Mouse (Mus musculus): ENCODE measurements at regions not wholly inside any gene's neighbourhood (a gene's known extent, or its start where the extent isn't known, plus 50 kb on each side); places are given as distances from the start of the nearest gene placed in this dataset.

DNA sequence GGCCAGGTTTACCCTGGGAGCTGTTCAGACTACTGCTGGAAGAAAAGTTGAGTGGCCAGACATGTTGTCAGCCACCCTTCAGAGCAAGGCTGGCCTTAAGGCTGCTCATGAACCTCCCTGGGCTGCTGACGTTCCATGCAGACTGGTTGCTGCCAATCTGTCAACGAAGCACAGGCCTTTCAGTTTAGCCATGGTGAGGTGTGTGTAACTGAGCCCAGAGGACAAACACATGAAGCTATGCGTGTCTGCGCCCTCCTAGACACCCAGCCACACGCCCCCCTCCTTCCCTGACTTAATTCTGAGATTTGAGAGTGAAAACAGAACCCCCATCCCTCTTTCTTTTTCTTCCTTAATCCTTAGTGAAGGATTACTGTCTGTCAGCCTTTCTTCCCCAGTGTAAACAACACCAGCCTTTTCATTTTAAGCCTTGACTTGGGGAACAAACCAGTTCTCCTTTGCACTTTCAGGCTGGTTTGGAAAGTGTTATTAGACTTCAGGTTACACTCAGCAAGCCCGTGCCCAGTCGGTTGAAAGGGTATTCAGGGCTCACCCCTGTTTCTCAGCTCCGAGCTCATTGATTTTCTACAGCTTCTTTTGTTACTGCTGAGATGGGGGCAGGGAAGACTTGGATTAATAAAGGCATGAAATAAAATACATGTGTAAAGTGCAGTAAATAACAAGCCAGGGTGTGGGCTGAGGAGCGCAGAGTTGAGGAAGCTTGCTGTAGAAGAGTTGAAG is 379.4 kb downstream of the Dmrt2 start:
- DNase-seq (ENCODE audit: low spot score): no peak

GRCm38 (mm10) chr19:26059668-26060067 is 387.5 kb downstream of the Dmrt2 start:
- DNase-seq (ENCODE audit: low spot score): no peak

- DNase-seq (ENCODE audit: low spot score): no peak
Observed at GRCm38 (mm10) chr19:26068553-26068952, 396.3 kb downstream of the Dmrt2 start.

- DNase-seq (ENCODE audit: low spot score): no peak
Observed at GRCm38 (mm10) chr19:26069908-26070307, 397.7 kb downstream of the Dmrt2 start.

DNA sequence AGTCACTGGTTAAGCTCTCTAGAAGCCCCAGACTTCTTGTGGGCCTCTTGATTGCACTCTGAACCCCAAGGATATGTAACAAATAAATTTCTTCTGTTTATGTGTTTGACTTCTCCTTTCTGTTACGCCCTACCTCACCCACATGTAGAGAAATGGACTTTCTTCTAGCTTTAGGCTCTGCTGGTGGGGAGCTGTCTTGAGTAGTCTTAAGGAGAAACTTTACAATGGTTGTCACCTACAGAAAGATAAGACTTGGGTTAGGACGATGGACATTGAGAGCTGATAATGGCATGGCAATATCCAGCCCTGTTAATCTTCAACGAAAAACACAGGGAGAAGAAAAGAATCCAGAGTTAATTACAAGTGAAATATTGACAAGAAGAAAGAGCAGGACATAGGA is 416.1 kb downstream of the Dmrt2 start:
- DNase-seq (ENCODE audit: low spot score): no peak

GRCm38 (mm10) chr19:26091386-26091785 is 419.2 kb downstream of the Dmrt2 start:
- DNase-seq (ENCODE audit: low spot score): no peak

DNA sequence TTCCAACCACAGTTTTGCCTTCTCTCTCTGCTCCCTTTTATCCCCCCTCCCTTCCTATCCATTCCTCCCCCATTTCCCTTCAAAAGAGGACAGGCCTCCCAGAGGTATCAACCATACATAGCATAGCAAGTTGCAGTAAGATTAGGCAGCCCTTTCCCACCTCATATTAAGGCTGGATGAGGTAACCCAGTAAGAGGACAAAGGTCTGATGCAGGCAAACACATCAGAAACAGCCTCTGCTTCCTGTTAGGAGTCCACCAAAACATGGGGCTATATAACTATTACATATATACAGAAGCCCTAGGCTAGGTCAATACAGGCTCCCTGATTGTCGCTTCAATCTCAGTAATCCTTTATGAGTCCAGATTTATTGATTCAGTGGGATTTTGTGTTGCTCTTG is 421.6 kb downstream of the Dmrt2 start:
- no peak for DNase-seq (ENCODE audit: low spot score)

DNA sequence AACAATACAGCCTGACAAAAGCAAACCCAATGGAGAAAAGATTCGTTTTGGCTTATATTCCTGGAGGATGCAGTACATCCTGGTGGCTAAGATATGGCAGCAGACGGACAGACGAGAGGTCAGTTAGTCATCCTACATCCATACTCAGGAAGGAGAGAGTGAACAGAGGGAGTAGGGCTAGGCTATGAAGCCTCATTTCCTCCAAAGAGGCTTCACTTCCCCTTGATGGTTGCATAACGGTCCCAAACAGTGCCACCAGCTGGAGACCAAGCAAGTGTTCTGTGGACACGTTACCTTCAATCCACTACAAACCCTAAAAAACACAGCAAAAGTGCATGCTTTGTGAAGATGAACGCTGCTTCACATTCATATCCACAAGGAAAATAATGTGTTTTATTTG is 442.1 kb downstream of the Dmrt2 start:
- DNase-seq (ENCODE audit: low spot score): no peak

GRCm38 (mm10) chr19:26128423-26128822 is 456.2 kb downstream of the Dmrt2 start:
- no peak for DNase-seq (ENCODE audit: low spot score)

DNA sequence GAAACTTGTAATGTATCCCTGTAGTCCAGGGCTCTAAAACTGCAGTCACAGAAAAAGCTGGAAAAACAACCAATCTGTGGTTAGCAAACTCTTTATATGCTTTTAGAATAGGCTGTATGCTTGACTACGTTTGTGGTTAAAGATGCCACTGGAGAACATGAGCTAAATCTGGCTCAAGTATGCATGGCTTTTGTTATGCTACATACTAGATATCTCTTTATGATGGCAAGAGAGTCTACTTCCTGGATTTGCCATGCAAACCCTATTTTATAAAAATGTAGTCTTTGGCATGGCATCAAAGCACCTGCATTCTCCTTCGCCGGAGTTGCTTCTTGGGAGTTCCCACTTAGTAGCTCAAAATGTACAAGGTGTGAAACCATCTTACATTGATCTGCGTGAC is 462.2 kb downstream of the Dmrt2 start:
- DNase-seq (ENCODE audit: low spot score): no peak

GRCm38 (mm10) chr19:26135398-26136104 is 463.3 kb downstream of the Dmrt2 start:
- DNase-seq (ENCODE audit: low spot score): no peak

GRCm38 (mm10) chr19:26140647-26141046 is 464.2 kb upstream of the Smarca2 start:
- DNase-seq (ENCODE audit: low spot score): no peak

- DNase-seq (ENCODE audit: low spot score): no peak
Observed at GRCm38 (mm10) chr19:26143539-26143938, 461.3 kb upstream of the Smarca2 start.

DNA sequence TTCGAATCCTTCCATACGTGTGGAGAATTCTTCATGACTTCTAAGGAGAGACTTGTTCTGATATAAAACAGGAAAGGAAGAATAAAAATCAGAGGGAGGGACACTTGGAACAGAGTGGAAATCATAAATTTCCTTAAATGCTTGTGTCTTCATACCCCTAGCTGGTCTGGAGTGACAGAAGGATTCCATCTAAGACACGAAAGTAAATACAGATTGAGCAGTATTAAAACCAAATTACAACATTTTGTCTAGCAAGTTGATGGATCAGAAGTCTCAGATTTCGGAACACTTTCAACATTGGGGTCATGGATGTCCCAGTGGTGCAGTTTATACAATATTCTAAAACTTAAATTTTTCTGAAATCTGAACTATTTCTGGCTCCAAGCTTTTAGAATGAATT is 453.6 kb upstream of the Smarca2 start:
- no peak for DNase-seq (ENCODE audit: low spot score)

GRCm38 (mm10) chr19:26164993-26165392 is 439.9 kb upstream of the Smarca2 start:
- no peak for DNase-seq (ENCODE audit: low spot score)

DNA sequence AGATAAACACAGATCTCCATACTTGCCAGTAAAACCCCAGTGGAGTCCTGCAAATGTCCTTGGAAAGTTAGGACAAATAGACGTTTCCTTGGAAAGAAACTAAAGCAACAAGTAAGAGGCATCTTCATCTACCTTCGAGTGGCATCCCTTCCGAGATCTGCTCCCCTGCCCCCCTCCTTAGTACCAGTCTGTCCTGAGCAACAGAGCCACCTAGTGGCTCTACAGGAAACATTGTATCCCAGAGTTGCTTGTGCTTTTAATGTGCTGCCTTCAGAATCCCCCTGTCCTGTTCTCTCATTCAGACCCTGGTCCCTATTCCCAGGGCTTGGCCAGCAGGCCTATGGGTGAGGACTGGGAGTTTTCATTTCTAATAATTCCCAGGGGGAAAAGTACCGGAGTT is 423.1 kb upstream of the Smarca2 start:
- DNase-seq (ENCODE audit: low spot score): no peak

DNA sequence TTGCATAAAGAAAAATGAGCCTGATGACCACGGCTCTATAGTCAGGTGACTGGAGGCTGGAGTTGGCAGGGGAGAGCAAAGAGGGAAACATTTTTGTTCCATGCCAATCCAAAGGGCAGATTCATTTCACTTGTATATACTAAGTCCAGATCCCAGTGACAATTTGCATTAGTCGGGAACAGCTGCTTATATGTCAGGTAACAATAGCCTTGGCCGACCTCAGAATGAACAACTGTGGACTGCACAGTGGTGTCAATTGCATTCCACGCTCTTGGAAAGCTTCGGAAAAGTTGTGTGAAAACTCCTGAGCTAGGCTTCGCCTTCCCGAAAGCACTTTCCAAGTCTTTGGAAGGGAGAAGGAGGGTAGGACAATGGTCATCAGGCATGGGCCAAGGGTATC is 419.8 kb upstream of the Smarca2 start:
- DNase-seq (ENCODE audit: low spot score): no peak

DNA sequence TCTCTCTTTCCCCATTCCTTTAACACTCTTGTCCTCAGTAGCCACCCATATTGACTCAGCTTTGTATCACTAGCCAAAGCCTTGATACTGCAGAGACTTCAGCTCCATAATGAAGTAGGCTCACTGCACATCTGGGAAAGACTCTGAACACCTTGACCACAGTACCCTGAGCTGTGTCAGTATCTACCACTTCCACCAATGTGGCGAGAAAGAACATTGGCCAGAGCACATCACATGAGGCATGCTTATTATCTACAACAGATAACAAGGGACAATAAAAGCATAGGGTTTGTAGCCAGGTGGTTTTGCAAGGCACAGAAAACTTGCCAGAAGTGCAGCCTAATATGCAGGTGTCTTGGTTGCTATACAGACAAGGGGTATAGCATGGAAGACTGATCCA is 414.0 kb upstream of the Smarca2 start:
- DNase-seq (ENCODE audit: low spot score): no peak

DNA sequence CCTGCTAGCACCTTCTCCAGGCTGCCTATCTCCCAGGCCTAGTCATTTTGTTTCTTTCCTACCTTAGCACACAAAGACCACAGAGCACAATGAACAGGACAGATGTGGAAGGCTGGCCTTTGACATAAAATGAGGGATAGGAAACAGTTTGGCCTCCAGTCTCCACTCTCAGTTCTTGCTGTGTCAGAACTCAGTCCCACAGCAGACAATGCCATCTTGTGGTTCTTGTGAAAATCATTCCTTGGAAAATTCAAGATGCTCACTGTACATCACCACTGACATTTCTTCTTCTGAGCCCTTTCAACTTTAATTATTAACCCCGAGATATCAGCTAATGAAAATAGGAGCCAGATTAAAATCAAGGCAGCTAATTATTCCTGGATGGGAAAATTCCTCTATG is 411.2 kb upstream of the Smarca2 start:
- no peak for DNase-seq (ENCODE audit: low spot score)

GRCm38 (mm10) chr19:26208760-26209159 is 396.1 kb upstream of the Smarca2 start:
- no peak for DNase-seq (ENCODE audit: low spot score)

DNA sequence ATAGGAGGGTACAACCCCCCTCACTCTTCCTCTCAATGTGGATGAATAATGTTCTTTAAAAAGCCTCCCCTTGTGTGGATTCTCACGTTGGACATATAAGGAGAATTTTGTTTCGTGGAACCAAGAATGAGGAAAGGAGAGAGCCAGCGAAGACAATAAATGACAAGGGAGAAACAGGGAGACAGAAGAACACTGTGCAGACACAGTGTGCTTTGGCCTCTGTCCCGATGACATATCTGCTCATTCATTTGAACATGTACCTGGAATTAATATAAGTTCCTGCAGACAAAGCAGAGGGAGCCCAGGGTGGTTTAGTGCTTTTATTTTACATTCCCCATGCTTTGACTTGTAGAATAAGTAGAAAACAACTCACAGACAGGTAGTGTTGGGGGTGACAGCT is 370.3 kb upstream of the Smarca2 start:
- DNase-seq (ENCODE audit: low spot score): no peak

DNA sequence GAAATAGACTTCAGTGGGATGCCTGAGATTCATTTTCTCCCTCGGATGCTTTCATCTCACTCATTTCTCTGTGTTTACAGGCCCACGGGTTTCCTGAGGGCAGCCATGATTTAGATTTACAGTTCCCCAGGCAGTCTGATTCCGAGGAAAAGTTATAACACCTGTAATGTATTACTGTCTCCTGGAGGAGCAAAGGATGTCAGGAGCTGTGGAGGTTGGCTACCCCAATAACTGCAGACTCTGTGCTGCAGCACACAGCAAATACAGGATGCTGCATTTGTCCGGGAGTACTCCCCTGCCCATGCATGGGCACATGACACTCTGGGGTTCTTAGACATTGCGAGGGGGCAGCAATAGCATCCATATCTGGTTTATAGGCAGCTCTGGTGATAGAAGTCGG is 360.8 kb upstream of the Smarca2 start:
- no peak for DNase-seq (ENCODE audit: low spot score)

DNA sequence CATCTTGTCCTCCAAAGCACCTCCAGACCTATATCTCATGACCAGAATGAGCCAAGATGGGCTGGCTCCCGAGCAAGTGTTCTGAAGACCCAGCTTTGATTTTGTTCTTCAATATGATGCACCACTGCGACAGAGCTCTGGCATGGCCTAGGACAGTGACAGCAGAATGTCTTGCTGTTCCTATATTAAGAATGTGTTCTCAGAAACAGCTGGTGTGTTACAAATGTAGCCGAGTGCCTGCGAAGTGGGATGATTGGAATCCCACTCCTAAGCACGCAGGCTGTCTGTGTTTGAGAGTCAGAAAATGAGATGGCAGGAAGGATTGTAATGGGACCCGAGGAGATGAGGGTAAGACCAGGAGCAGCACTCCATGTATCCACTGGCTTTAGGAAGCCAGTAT is 355.1 kb upstream of the Smarca2 start:
- DNase-seq (ENCODE audit: low spot score): no peak

GRCm38 (mm10) chr19:26258677-26259076 is 346.2 kb upstream of the Smarca2 start:
- DNase-seq (ENCODE audit: low spot score): no peak
